Mouse (Mus musculus) neural tube, embryonic 12.5 days (tissue): ENCODE results near the gene St8sia1. TPM values are rescaled to one million over a fixed set of nuclear protein-coding genes. Genes with fewer than 3 reads are reported as not detected.

Source experiments
- ATAC-seq: fragments of 200-750 bp; cut with Nextera tagmentation; 2 replicates; pipeline ENCODE4 v1.8.0; 2017; ENCODE audit warnings: low read depth, mild to moderate bottlenecking, moderate TSS enrichment, moderate library complexity; ENCODE audit not compliant: low FRiP score
- H3K27ac ChIP-seq: fragments of 300-500 bp; sonication (generic); 2 replicates; pipeline ENCODE4 v1.5.1; 2016
- H3K27me3 ChIP-seq: fragments of 300-500 bp; sonication (generic); replicated peaks from 2 replicates; pipeline ENCODE4 v1.6.1; 2016; ENCODE audit warnings: mild to moderate bottlenecking
- H3K36me3 ChIP-seq: fragments of 300-500 bp; sonication (generic); 2 replicates; pipeline ENCODE4 v1.6.1; 2016; ENCODE audit warnings: mild to moderate bottlenecking
- H3K4me1 ChIP-seq: fragments of 300-500 bp; sonication (generic); 2 replicates; pipeline ENCODE4 v1.6.1; 2016
- H3K4me2 ChIP-seq: fragments of 300-500 bp; sonication (generic); replicated peaks from 2 replicates; pipeline ENCODE4 v1.6.1; 2016; ENCODE audit warnings: mild to moderate bottlenecking
- H3K4me3 ChIP-seq: fragments of 300-500 bp; sonication (generic); 2 replicates; pipeline ENCODE4 v1.5.1; 2016
- H3K9ac ChIP-seq: fragments of 300-500 bp; sonication (generic); 2 replicates; pipeline ENCODE4 v1.6.1; 2016; ENCODE audit warnings: mild to moderate bottlenecking
- H3K9me3 ChIP-seq: fragments of 300-500 bp; sonication (generic); 2 replicates; pipeline ENCODE4 v1.6.1; 2016; ENCODE audit warnings: mild to moderate bottlenecking
- WGBS: fragments of 180-500 bp; shearing (Covaris S2); methylation state at CpG from one replicate; pipeline ENCODE4 v1.1.7; 2016; 5-methylcytosine and 5-hydroxymethylcytosine counted together
- polyA plus RNA-seq: library from polyadenylated mRNA; unstranded; fragments of >200 nt; fragmentation: Nextera tagmentation; extraction: Ambion mirVana; gene quantifications from 2 replicates; pipeline ENCODE4 v1.2.1, GENCODE M21; 2016

Gene St8sia1
- polyA plus RNA-seq, 1 experiment from 2014 or later, result 12.8 TPM

- no peak for ATAC-seq
- WGBS, result 86% methylated on average over 7 of the region's 7 CpGs
Observed at GRCm38 (mm10) chr6:142951564-142952308, 12.5 kb downstream of the St8sia1 start.

DNA sequence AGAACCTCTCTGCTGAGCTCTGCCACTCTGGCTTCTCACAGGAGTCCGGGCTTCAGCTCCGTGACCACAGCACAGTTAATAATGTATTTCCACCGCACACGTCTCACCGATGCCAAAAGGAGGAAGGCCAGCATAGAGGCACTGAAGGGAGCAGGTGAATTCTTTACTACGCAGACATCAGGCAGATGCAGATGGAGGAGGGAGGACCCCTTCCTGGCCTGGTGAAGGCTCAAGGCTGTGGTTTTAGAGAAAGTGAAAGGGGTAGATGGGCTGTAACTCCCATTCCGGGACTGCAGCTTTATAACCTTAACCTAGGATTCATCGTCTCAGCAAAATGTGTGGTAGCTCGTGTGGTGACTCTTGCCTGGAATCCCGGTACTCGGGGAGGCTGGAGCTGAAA lies 13.9 kb downstream of the St8sia1 start:
- H3K9me3 ChIP-seq, result no peaks in the 10 kb centered on the region
- H3K4me2 ChIP-seq, result no peak overlapping the region
- WGBS, result 85% methylated on average over 11 of the region's 11 CpGs
- 0 out of 2 replicates have a peak, but pooled peaks cover 12% of the 10 kb centered on the region for H3K4me1 ChIP-seq
- 0 out of 2 replicates have a peak overlapping the region, but pooled peaks have one; percentile 26 for H3K9ac ChIP-seq
- no peak for ATAC-seq
- no peaks in the 10 kb centered on the region for H3K27me3 ChIP-seq
- no peak overlapping the region for H3K4me3 ChIP-seq
- H3K27ac ChIP-seq, result no peak overlapping the region
- no peaks in the 10 kb centered on the region for H3K36me3 ChIP-seq

More at GRCm38 (mm10) chr6:142951564-142952308, 12.5 kb downstream of the St8sia1 start:
- no peaks in the 10 kb centered on the region for H3K27me3 ChIP-seq
- no peak overlapping the region for H3K27ac ChIP-seq
- H3K9ac ChIP-seq, result no peak overlapping the region
- H3K4me2 ChIP-seq, result no peak overlapping the region
- H3K9me3 ChIP-seq, result no peaks in the 10 kb centered on the region
- no peak overlapping the region for H3K4me3 ChIP-seq
- H3K36me3 ChIP-seq, result no peaks in the 10 kb centered on the region
- H3K4me1 ChIP-seq, result 0 out of 2 replicates have a peak, but pooled peaks cover 10% of the 10 kb centered on the region

GRCm38 (mm10) chr6:142948955-142949357 lies 15.3 kb downstream of the St8sia1 start:
- ATAC-seq, result no peak
- 82% methylated on average over 5 of the region's 5 CpGs for WGBS
- H3K4me3 ChIP-seq, result no peak overlapping the region

DNA sequence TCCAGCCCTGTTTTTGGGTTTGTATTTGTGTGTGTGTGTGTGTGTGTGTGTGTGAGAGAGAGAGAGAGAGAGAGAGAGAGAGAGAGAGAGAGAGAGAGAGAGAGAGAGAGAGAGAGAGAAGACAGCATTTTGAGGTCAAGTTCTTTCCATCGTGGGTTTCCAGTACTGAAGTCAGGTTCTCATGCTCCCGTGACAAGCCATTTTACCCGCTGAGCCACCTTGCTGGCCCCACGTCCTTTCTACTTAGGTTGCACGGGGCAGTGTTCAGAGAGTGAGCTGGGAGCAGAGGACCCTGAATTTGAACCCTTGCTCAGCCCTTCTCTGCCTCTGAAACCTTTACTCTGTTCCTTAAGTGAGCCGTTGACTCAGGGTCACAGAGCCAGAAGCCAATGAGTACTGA lies 17.2 kb downstream of the St8sia1 start:
- no peak for ATAC-seq
- Histone ChIP-seq H3K27me3 (no peaks in the 10 kb centered on the region), H3K4me1 (0 out of 2 replicates have a peak, but pooled peaks cover 12% of the 10 kb centered on the region), H3K4me2 (no peak overlapping the region), H3K9me3 (no peaks in the 10 kb centered on the region), H3K9ac (no peak overlapping the region), H3K27ac (no peak overlapping the region), H3K4me3 (no peak overlapping the region), H3K36me3 (peaks cover 9% of the 10 kb centered on the region; the same call in 1 of the 2 replicates)
- 78% methylated on average over 6 of the region's 6 CpGs for whole genome bisulfite sequencing

More at GRCm38 (mm10) chr6:142948955-142949357, 15.3 kb downstream of the St8sia1 start:
- Histone ChIP-seq H3K9me3 (no peaks in the 10 kb centered on the region), H3K9ac (no peak overlapping the region), H3K4me2 (no peak overlapping the region), H3K27ac (no peak overlapping the region), H3K4me1 (0 out of 2 replicates have a peak, but pooled peaks cover 12% of the 10 kb centered on the region), H3K27me3 (no peaks in the 10 kb centered on the region), H3K36me3 (peaks cover 9% of the 10 kb centered on the region; the same call in 1 of the 2 replicates)

GRCm38 (mm10) chr6:142946069-142946871 lies 18.0 kb downstream of the St8sia1 start:
- Histone ChIP-seq H3K4me2 (no peak overlapping the region), H3K9ac (no peak overlapping the region), H3K4me1 (peaks cover 14% of the 10 kb centered on the region; the same call in 1 of the 2 replicates), H3K4me3 (no peak overlapping the region), H3K27me3 (no peaks in the 10 kb centered on the region), H3K36me3 (peaks cover 9% of the 10 kb centered on the region; the same call in 1 of the 2 replicates), H3K9me3 (no peaks in the 10 kb centered on the region), H3K27ac (no peak overlapping the region)
- 70% methylated on average over 8 of the region's 8 CpGs for WGBS
- ATAC-seq, result no peak

DNA sequence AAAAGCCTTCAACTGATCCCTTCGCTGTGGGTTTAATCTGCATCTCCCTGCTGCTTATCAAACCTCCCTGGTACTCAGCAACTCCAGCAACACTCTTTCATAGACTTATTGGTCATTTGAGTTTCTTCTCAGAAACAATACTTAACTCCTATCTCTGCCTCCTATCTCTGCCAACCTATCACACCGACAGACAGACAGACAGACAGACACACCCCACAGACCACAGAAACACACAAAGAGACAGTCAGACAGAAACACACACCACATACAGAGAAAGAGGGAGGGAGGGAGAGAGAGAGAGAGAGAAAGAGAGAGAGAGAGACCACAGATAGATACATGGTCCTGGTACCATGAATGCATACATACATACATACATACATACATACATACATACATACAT lies 18.8 kb downstream of the St8sia1 start:
- no peak overlapping the region for H3K4me3 ChIP-seq
- H3K4me2 ChIP-seq, result no peak overlapping the region
- no peaks in the 10 kb centered on the region for H3K27me3 ChIP-seq
- H3K36me3 ChIP-seq, result peaks cover 9% of the 10 kb centered on the region; the same call in 1 of the 2 replicates
- H3K9ac ChIP-seq, result no peak overlapping the region
- no peak overlapping the region for H3K27ac ChIP-seq
- no peak for ATAC-seq
- WGBS, result 94% methylated on average over 2 of the region's 2 CpGs
- peaks cover 17% of the 10 kb centered on the region; the same call in 1 of the 2 replicates for H3K4me1 ChIP-seq
- H3K9me3 ChIP-seq, result no peaks in the 10 kb centered on the region

- Histone ChIP-seq H3K9ac (no peak overlapping the region), H3K9me3 (no peaks in the 10 kb centered on the region), H3K4me3 (no peak overlapping the region), H3K36me3 (peaks cover 9% of the 10 kb centered on the region; the same call in 1 of the 2 replicates), H3K27ac (no peak overlapping the region), H3K4me1 (peaks cover 10% of the 10 kb centered on the region; the same call in 1 of the 2 replicates), H3K4me2 (no peak overlapping the region), H3K27me3 (no peaks in the 10 kb centered on the region; the same call in 1 of the 2 replicates)
- no peak for ATAC-seq
- WGBS, result 96% methylated on average over 3 of the region's 3 CpGs
Observed at GRCm38 (mm10) chr6:142944470-142944869, 19.8 kb downstream of the St8sia1 start.

DNA sequence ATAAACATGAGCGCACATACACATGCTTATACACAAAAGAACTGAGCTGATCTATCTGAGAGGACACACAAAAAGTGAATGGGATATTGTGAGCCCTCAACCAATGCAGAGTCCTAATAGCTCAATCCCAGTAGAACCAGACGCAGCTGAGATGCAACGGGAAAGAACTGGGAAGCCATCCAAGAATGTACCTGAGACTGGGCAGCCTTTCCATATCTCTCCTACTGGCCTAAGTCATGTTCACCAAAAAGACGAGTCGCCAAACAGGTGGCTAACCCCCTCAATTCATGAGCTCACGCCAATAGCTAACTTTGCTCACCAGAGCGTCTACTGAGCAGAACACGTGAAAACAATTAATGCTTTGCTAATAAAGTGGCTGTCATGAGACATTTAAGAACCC lies 20.8 kb downstream of the St8sia1 start:
- H3K36me3 ChIP-seq, result peaks cover 9% of the 10 kb centered on the region; the same call in 1 of the 2 replicates
- no peaks in the 10 kb centered on the region; the same call in 1 of the 2 replicates for H3K27me3 ChIP-seq
- no peak overlapping the region for H3K4me3 ChIP-seq
- no peak for ATAC-seq
- H3K9me3 ChIP-seq, result no peaks in the 10 kb centered on the region
- H3K9ac ChIP-seq, result no peak overlapping the region
- no peak overlapping the region for H3K27ac ChIP-seq
- WGBS, result 90% methylated on average over 8 of the region's 8 CpGs
- no peak overlapping the region for H3K4me2 ChIP-seq
- peaks cover 17% of the 10 kb centered on the region for H3K4me1 ChIP-seq

- H3K4me2 ChIP-seq, result no peak overlapping the region
- no peak overlapping the region for H3K9ac ChIP-seq
- H3K4me1 ChIP-seq, result peaks cover 17% of the 10 kb centered on the region
- H3K36me3 ChIP-seq, result peaks cover 9% of the 10 kb centered on the region; the same call in 1 of the 2 replicates
- no peaks in the 10 kb centered on the region; the same call in 1 of the 2 replicates for H3K27me3 ChIP-seq
- H3K27ac ChIP-seq, result no peak overlapping the region
- 86% methylated on average over 11 of the region's 11 CpGs for WGBS
- H3K9me3 ChIP-seq, result no peaks in the 10 kb centered on the region
- ATAC-seq, result no peak
- no peak overlapping the region for H3K4me3 ChIP-seq
Observed at GRCm38 (mm10) chr6:142941596-142942381, 22.5 kb downstream of the St8sia1 start.

- Histone ChIP-seq H3K27ac (no peak overlapping the region), H3K9ac (no peak overlapping the region), H3K9me3 (no peaks in the 10 kb centered on the region), H3K4me3 (no peak overlapping the region), H3K27me3 (no peaks in the 10 kb centered on the region; the same call in 1 of the 2 replicates), H3K36me3 (peaks cover 9% of the 10 kb centered on the region; the same call in 1 of the 2 replicates), H3K4me2 (no peak overlapping the region), H3K4me1 (peaks cover 17% of the 10 kb centered on the region)
- peak; percentile 75 for ATAC-seq
- WGBS, result 58% methylated on average over 8 of the region's 8 CpGs
Observed at GRCm38 (mm10) chr6:142941078-142941477, 23.2 kb downstream of the St8sia1 start.

DNA sequence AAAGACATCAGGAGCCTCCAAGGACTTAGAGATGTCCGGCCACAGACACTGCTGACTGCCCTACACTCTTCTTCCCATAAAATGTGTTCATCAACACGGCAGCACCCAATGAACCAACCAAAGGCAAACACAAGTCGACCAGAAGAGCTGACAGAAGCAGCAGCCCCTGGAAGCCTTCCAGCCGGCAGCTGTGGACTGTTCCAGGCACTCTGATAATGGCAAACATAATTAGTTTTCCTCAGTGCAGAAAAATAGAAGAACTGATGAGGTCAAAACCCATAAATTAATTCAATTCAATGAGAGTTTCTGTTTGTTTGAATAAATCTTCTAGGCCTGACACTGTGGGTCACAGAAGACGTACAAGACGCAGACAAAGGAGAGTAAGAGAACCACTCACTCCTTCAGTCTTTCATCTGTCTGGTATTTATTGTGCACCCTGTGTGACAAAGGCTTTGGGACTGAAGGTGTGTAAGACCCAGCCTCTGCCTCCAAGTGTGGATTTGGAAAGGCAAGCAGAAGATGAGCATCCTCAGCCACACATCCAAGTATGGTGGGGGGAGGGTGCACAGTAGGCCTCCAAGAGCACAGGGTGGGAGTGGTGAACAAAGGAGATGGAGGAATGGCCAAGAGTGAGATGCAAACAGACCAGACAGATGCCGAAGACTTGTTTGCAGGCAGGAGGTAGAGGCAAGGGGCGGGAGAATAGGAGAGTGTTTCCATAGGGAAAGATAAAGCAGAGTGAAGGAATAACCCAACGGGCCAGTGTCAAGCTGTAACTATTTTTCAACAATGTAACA lies 25.5 kb downstream of the St8sia1 start:
- Histone ChIP-seq H3K27me3 (no peaks in the 10 kb centered on the region; the same call in 1 of the 2 replicates), H3K9ac (no peak overlapping the region), H3K36me3 (no peaks in the 10 kb centered on the region), H3K4me1 (peaks cover 15% of the 10 kb centered on the region), H3K4me2 (no peak overlapping the region), H3K27ac (0 out of 2 replicates have a peak overlapping the region, but pooled peaks have one; percentile 50), H3K4me3 (no peak overlapping the region), H3K9me3 (no peaks in the 10 kb centered on the region)
- peak; percentile 57; the same call in 1 of the 2 replicates for ATAC-seq
- 33% methylated on average over 9 of the region's 9 CpGs for WGBS
